Mouse (Mus musculus): ENCODE measurements at regions not wholly inside any gene's neighbourhood (a gene's known extent, or its start where the extent isn't known, plus 50 kb on each side); places are given as distances from the start of the nearest gene placed in this dataset.

DNA sequence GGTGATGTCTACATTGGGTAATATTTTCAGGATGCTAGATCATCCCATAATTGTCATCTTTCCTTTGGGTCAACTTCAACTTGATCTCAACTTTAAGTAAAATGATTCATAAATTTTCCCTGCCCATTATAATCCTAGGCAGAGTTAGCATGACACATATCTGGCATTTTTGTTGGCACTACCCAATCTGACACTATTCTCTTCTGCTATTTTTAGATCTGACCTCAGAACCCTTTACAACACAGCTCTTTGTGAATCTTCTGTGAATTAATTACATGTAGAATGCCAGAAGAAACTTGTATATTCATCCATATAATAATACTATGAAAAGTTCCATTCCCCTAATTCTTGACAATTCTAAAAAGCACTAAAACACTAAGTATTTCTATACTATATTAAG is 63.7 kb upstream of the Gm49339 start:
- TF ChIP-seq CTCF (IDR thresholded peaks at IDR 0.05) (no peak), EP300 (IDR thresholded peaks at IDR 0.05) (no peak)
